Mouse (Mus musculus): ENCODE results near the gene Ankrd35.

DNA sequence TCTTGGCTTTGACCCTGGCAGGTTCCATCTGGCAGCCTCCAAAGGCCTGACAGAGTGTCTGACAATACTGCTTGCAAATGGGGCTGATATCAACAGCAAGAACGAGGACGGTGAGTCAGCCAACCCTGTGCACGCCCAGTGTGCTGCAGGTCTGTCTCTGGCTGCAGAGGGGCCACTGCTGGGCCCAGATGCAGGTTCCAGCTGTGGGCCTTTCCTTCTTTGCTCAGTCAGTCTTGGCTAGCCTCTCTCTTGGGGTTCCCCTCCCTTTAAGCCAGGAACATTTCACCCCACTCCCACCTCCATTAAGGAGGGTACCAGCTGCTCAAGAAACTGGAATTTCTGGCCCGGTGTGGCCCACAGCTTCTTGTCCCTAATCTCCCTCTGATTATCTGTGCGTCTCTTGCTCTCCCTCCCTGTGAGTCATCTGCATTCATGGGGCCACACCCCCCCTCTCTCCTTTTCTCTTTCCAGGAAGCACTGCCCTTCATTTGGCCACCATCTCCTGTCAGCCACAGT lies 9.3 kb downstream of the Ankrd35 start:
- TF ChIP-seq POLR2A (IDR thresholded peaks at IDR 0.05; ENCODE audit: insufficient read depth, low read depth, low read length): no peak
- no peak for TF ChIP-seq CTCF (IDR thresholded peaks at IDR 0.05)
- no peak for TF ChIP-seq EP300 (IDR thresholded peaks at IDR 0.05; ENCODE audit: insufficient read depth, low read depth, low read length)

Data from heart, adult 2 months (tissue).